Mouse (Mus musculus): ENCODE measurements around the gene Tpcn1. TPM values are rescaled to one million over a fixed set of nuclear protein-coding genes. Genes with fewer than 3 reads are reported as not detected.
A peak's percentile ranks its signal among the peaks of the same experiment; 100 is the strongest.

The Tpcn1 gene
- total and polyA plus RNA-seq, 2 experiments, result 7.6 to 51.9 TPM

DNA sequence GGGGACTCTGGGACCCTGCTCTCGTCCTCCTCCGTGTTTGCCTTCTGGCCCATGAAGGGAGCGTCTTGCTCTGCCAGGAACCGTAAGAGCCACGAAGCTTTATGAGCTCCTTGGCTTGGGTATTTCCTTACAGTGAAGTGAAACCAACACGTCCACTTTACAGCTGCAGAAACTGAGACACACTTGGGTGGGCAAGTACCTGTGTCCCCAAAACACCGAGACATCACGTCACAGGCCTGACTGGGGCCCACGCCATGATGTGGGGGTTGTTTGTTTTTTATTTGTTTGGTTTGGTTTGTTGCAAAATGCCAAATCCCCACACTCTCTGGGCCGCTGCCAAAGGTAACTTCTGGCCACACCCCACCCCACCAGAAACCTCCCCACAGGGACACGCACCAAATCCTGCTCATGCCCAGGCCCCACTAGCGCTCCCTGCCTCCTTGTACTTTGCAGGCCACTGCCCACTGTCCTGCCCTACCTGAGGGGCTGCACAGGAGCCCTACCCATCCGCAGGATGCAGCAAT, 92.7 kb downstream of the Tpcn1 start:
- Histone ChIP-seq H3K27me3 (ENCODE audit: control insufficient read depth, insufficient read depth, low read length) (no peaks in the 10 kb centered on the region), H3K4me1 (ENCODE audit: control insufficient read depth, insufficient read depth, low read length) (peaks cover 24% of the 10 kb centered on the region), H3K27ac (replicated peaks; ENCODE audit: insufficient read depth, low read depth, low read length) (peak overlapping the region; percentile 15; the same call in 1 of the 2 replicates), H3K36me3 (ENCODE audit: control insufficient read depth, insufficient read depth, low read length) (no peaks in the 10 kb centered on the region), H3K79me2 (ENCODE audit: control insufficient read depth, insufficient read depth, low read length) (no peaks in the 10 kb centered on the region; the same call in 1 of the 2 replicates), H3K4me3 (ENCODE audit: insufficient read depth, low read depth, low read length) (no peak overlapping the region), H3K9ac (ENCODE audit: low read depth, low read length) (peak overlapping the region; percentile 45; the same call in 1 of the 2 replicates)
- DNase-seq (ENCODE audit: extremely low read depth, low read depth, low spot score), result peak; percentile 58
- 58% methylated on average over 13 of the region's 13 CpGs for WGBS
- TF ChIP-seq POLR2A (IDR thresholded peaks at IDR 0.05; ENCODE audit: extremely low read depth, insufficient read depth, low read length), result no peak
- no peak for TF ChIP-seq CTCF (IDR thresholded peaks at IDR 0.05; ENCODE audit: low read depth, low read length)

GRCm38 (mm10) chr5:120495064-120495702, 93.3 kb downstream of the Tpcn1 start:
- DNase-seq (ENCODE audit: extremely low read depth, low read depth, low spot score), result peak; percentile 51
- Histone ChIP-seq H3K9ac (ENCODE audit: low read depth, low read length) (peak overlapping the region; percentile 45), H3K36me3 (ENCODE audit: control insufficient read depth, insufficient read depth, low read length) (no peaks in the 10 kb centered on the region), H3K4me3 (ENCODE audit: insufficient read depth, low read depth, low read length) (no peak overlapping the region), H3K4me1 (ENCODE audit: control insufficient read depth, insufficient read depth, low read length) (peaks cover 28% of the 10 kb centered on the region), H3K27me3 (ENCODE audit: control insufficient read depth, insufficient read depth, low read length) (no peaks in the 10 kb centered on the region), H3K79me2 (ENCODE audit: control insufficient read depth, insufficient read depth, low read length) (no peaks in the 10 kb centered on the region; the same call in 1 of the 2 replicates), H3K27ac (replicated peaks; ENCODE audit: insufficient read depth, low read depth, low read length) (peak overlapping the region; percentile 14; the same call in 1 of the 2 replicates)
- TF ChIP-seq CTCF (IDR thresholded peaks at IDR 0.05; ENCODE audit: low read depth, low read length), result no peak
- no peak for TF ChIP-seq POLR2A (IDR thresholded peaks at IDR 0.05; ENCODE audit: extremely low read depth, insufficient read depth, low read length)
- 73% methylated on average over 10 of the region's 10 CpGs for WGBS

DNA sequence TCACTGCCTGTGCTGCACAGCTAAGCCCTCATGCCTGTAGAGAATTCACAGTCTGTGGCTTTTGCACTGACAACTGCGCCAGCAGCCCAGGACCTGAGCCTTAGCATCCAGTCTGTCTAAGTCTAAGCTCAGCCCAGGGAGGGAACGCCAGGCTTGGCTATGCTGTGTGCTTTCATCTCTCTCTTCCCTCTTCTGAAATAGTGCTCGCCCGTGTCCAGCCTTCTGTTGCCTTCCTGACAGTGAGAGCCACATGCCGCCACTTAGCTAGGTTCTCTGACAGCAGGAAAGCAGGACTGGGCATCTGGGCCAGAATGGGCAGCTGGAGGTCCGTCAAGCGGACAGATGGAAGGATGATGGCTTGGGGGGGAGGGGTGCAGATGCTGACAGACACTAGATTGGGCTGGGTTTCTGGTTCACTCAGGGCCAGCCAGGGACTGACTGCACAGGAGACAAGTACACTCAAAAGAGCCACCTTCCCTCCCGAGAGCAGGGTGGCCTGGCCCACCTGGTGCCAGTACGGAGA, 94.5 kb downstream of the Tpcn1 start:
- peaks cover 3% of the 10 kb centered on the region; the same call in 1 of the 2 replicates for H3K36me3 ChIP-seq (ENCODE audit: control insufficient read depth, insufficient read depth, low read length)
- no peak overlapping the region for H3K27ac ChIP-seq (replicated peaks; ENCODE audit: insufficient read depth, low read depth, low read length)
- H3K27me3 ChIP-seq (ENCODE audit: control insufficient read depth, insufficient read depth, low read length), result no peaks in the 10 kb centered on the region
- no peak for DNase-seq (ENCODE audit: extremely low read depth, low read depth, low spot score)
- TF ChIP-seq POLR2A (IDR thresholded peaks at IDR 0.05; ENCODE audit: extremely low read depth, insufficient read depth, low read length) (no peak), CTCF (IDR thresholded peaks at IDR 0.05; ENCODE audit: low read depth, low read length) (no peak)
- H3K4me3 ChIP-seq (ENCODE audit: insufficient read depth, low read depth, low read length), result no peak overlapping the region
- no peak overlapping the region for H3K9ac ChIP-seq (ENCODE audit: low read depth, low read length)
- no peaks in the 10 kb centered on the region for H3K79me2 ChIP-seq (ENCODE audit: control insufficient read depth, insufficient read depth, low read length)
- peaks cover 31% of the 10 kb centered on the region for H3K4me1 ChIP-seq (ENCODE audit: control insufficient read depth, insufficient read depth, low read length)
- WGBS, result 95% methylated on average over 9 of the region's 9 CpGs

DNA sequence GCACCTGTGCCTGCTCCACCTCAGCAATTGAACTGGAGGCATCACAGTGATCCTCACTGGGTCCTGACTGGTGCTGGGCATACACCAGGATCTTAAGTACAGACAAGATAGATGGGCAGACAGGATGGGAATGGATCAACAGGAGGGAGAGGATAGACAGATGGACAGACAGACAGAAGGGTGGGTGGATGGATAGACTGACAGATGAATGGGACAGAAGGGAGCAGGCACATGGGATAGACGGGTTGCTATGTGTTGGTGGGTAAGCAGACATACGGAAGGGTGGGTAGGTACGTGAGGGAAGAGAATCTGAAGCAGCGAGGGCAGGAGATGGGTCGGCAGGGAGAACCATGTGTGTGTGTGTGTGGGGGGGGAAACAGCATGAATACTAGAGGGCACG, 95.0 kb downstream of the Tpcn1 start:
- no peak for DNase-seq (ENCODE audit: extremely low read depth, low read depth, low spot score)
- no peaks in the 10 kb centered on the region for H3K79me2 ChIP-seq (ENCODE audit: control insufficient read depth, insufficient read depth, low read length)
- H3K4me1 ChIP-seq (ENCODE audit: control insufficient read depth, insufficient read depth, low read length), result peaks cover 31% of the 10 kb centered on the region
- H3K36me3 ChIP-seq (ENCODE audit: control insufficient read depth, insufficient read depth, low read length), result peaks cover 3% of the 10 kb centered on the region; the same call in 1 of the 2 replicates
- TF ChIP-seq CTCF (IDR thresholded peaks at IDR 0.05; ENCODE audit: low read depth, low read length) (no peak), POLR2A (IDR thresholded peaks at IDR 0.05; ENCODE audit: extremely low read depth, insufficient read depth, low read length) (no peak)
- no peak overlapping the region for H3K27ac ChIP-seq (replicated peaks; ENCODE audit: insufficient read depth, low read depth, low read length)
- H3K4me3 ChIP-seq (ENCODE audit: insufficient read depth, low read depth, low read length), result no peak overlapping the region
- 96% methylated on average over 6 of the region's 6 CpGs for WGBS
- H3K27me3 ChIP-seq (ENCODE audit: control insufficient read depth, insufficient read depth, low read length), result no peaks in the 10 kb centered on the region
- H3K9ac ChIP-seq (ENCODE audit: low read depth, low read length), result no peak overlapping the region

DNA sequence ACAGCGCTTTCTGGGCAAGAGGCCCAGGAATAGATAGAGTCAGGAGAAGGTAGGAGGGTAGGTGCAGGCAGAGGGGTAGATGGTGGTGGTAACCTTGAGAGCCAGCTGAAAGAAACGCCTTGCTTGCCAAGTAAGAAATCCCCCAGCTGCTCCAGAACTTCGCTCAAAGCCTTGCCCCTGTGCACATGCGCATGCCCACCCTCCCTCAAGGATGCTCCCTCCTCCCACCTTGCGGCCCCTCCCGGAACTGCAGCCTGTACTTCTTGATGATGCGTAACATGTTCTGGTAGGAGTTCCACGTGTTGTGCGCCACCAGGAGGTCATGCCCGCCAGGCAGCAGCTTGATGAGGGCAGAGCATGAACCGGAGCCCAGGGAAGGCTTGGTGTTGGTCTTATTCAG, 96.0 kb downstream of the Tpcn1 start:
- DNase-seq (ENCODE audit: extremely low read depth, low read depth, low spot score), result peak; percentile 57
- H3K27ac ChIP-seq (replicated peaks; ENCODE audit: insufficient read depth, low read depth, low read length), result no peak overlapping the region
- H3K79me2 ChIP-seq (ENCODE audit: control insufficient read depth, insufficient read depth, low read length), result no peaks in the 10 kb centered on the region
- WGBS, result 70% methylated on average over 11 of the region's 11 CpGs
- no peaks in the 10 kb centered on the region for H3K27me3 ChIP-seq (ENCODE audit: control insufficient read depth, insufficient read depth, low read length)
- no peak overlapping the region for H3K4me3 ChIP-seq (ENCODE audit: insufficient read depth, low read depth, low read length)
- peaks cover 31% of the 10 kb centered on the region for H3K4me1 ChIP-seq (ENCODE audit: control insufficient read depth, insufficient read depth, low read length)
- TF ChIP-seq POLR2A (IDR thresholded peaks at IDR 0.05; ENCODE audit: extremely low read depth, insufficient read depth, low read length) (no peak), CTCF (IDR thresholded peaks at IDR 0.05; ENCODE audit: low read depth, low read length) (peak; percentile 56)
- no peak overlapping the region for H3K9ac ChIP-seq (ENCODE audit: low read depth, low read length)
- peaks cover 3% of the 10 kb centered on the region; the same call in 1 of the 2 replicates for H3K36me3 ChIP-seq (ENCODE audit: control insufficient read depth, insufficient read depth, low read length)
